Mouse (Mus musculus) embryonic stem cell, embryonic (primary cell): ENCODE results near the gene Usp48.

Experiments
- CTCF ChIA-PET, 4 experiments: fragments of 300-600 bp in 2 of 4; fragments of 350-600 bp in 2 of 4; sonication (Branson Sonifier 250); formaldehyde crosslinking; loops; one replicate each; lab custom pipeline; 2022; ENCODE audit warnings: inconsistent platforms in 2 of 4; lab: Charles Lee
- POLR2A ChIA-PET, 4 experiments: fragments of 300-600 bp in 2 of 4; fragments of 350-600 bp in 2 of 4; sonication (Branson Sonifier 250); formaldehyde crosslinking; loops; one replicate each; lab custom pipeline; 2022; ENCODE audit warnings: antibody characterized with exemption in 4 of 4, inconsistent platforms in 1 of 4; lab: Charles Lee

Gene Usp48

DNA sequence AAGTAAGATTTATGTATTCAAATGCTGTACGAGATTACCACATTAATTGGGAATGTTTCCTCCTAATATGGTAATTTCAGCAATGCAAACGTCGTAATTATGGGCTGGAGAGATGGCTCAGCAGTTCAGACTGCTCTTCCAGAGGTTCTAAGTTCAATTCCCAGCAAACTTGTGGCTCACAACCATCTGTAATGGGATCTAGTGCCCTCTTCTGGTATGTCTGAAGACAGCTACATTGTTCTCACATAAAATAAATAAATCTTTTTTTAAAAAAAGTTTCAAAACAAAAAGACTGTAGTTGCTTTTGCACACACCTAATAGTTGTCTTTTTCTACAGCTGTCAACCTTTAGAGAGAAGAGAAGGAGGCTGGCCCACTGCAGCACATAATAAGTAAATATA lies 43.0 kb downstream of the Usp48 start:
- ChIA-PET POLR2A (interaction anchor here in 3 of 4 experiments (0.6 to 29.4 kb wide), 14 partner anchors 9 to 601 kb away, joined by 3 to 547 read pairs (median 6); partner anchors contain the start of gene Usp48 (in 2 of the 3)), CTCF (interaction anchor here in 3 of 4 experiments (0.6 to 1.3 kb wide), 6 partner anchors 9 to 782 kb away, joined by 3 to 5 read pairs (median 3); partner anchors contain the start of gene Rap1gap (in 1 of the 3))

DNA sequence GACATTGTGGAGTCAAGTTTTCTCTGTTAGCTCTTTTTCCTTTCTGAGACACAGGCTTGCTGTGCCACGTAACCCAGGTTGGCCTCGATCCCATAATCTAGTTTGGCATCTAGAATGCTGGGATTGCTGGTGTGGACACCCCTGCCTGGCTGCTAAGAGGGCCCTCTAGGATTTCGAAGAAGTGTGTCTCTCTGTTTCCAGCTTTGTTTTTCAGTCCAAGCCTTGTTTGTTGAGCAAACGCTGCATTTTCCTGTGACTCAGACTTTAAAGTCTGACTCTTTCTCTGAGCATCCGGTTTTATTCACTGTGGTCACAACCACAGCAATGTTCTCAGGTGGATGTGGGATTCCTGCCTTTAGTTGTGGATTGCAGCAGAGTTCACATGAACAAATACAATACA lies 48.0 kb downstream of the Usp48 start:
- POLR2A ChIA-PET, result interaction anchor here in 3 of 4 experiments (1.0 to 29.4 kb wide), 10 partner anchors 8 to 129 kb away, joined by 3 to 547 read pairs (median 8); partner anchors contain the start of gene Usp48 (in 1 of the 3)
- CTCF ChIA-PET, result interaction anchor here in 1 of 4 experiments (0.7 kb wide), 1 partner anchor 9 kb away, joined by 3 read pairs; no protein-coding TSS in a partner anchor

DNA sequence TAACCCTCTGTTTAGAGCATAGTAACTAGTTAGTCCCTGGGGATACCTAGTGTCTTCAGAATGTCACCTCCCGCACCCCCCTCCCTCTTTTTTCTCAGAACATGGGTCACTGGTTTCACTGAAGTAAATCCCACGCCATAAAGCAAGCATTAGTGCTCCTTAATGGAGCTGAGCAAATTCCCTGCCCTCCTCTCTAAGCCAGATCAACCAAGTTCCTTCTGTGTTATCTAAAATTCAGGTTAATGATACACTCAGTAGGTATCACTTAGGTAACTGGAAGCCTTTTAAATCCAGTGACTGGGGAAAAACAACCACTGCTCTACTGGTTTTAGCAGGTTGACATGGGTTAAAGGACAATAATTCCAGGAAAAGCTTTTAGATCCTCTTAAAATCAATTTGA lies 48.5 kb downstream of the Usp48 start:
- CTCF ChIA-PET, result interaction anchor here in 1 of 4 experiments (0.7 kb wide), 1 partner anchor 8 kb away, joined by 3 read pairs; no protein-coding TSS in a partner anchor
- POLR2A ChIA-PET, result interaction anchor here in 2 of 4 experiments (0.9 to 29.4 kb wide), 9 partner anchors 9 to 55 kb away, joined by 3 to 547 read pairs (median 10); partner anchors contain the start of gene Usp48 (in 1 of the 2)

DNA sequence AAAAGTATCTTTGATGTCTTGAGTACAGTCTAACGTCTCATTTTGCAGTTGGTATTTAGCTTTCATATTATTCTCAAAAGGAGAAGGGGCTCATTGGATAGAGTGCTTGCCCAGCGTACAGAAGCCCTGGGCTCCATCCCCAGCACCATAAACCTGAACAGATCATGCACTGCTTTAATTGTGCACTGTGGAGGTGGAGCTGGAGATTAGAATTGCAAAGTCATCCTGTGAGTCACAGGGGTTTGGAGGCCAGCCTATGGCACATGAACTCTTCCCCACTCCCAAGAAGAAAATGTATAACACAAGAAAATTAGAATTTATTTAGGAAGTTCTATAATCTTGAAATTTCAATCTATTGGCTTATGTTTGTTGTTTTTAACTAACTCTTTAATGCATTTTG lies 49.9 kb downstream of the Usp48 start:
- ChIA-PET CTCF (interaction anchor here in 1 of 4 experiments (1.0 to 1.1 kb wide), 2 partner anchors 27 to 1761 kb away, joined by 3 to 5 read pairs; no protein-coding TSS in a partner anchor), POLR2A (interaction anchor here in 3 of 4 experiments (0.7 to 29.4 kb wide), 16 partner anchors 8 to 50 kb away, joined by 3 to 547 read pairs (median 6); partner anchors contain the start of gene Usp48 (in 1 of the 3))

GRCm38 (mm10) chr4:137646262-137646661 lies 52.7 kb downstream of the Usp48 start:
- POLR2A ChIA-PET, result interaction anchor here in 2 of 4 experiments (1.0 to 29.4 kb wide), 10 partner anchors 10 to 52 kb away, joined by 3 to 547 read pairs (median 8); partner anchors contain the start of gene Usp48 (in 1 of the 2)
- CTCF ChIA-PET, result interaction anchor here in 2 of 4 experiments (0.7 to 1.5 kb wide), 2 partner anchors 9 to 11 kb away, joined by 3 read pairs; no protein-coding TSS in a partner anchor

- ChIA-PET CTCF (interaction anchor here in 1 of 4 experiments (0.6 kb wide), 1 partner anchor 159 kb away, joined by 3 read pairs; no protein-coding TSS in a partner anchor), POLR2A (interaction anchor here in 2 of 4 experiments (0.6 to 29.4 kb wide), 9 partner anchors 9 to 52 kb away, joined by 3 to 547 read pairs (median 4); partner anchors contain the start of gene Rap1gap (in 2 of the 2))
Measured at GRCm38 (mm10) chr4:137647648-137648047, 54.1 kb downstream of the Usp48 start.

- ChIA-PET POLR2A (interaction anchor here in 3 of 4 experiments (0.6 to 29.4 kb wide), 13 partner anchors 9 to 1949 kb away, joined by 3 to 547 read pairs (median 4); partner anchors contain the start of gene Rap1gap (in 2 of the 3)), CTCF (interaction anchor here in 2 of 4 experiments (0.5 to 0.7 kb wide), 3 partner anchors 8 to 1005 kb away, joined by 3 to 4 read pairs (median 4); no protein-coding TSS in a partner anchor)
Measured at GRCm38 (mm10) chr4:137648230-137648629, 54.7 kb downstream of the Usp48 start.

- CTCF ChIA-PET, result interaction anchor here in 1 of 4 experiments (1.2 kb wide), 1 partner anchor 217 kb away, joined by 3 read pairs; no protein-coding TSS in a partner anchor
- POLR2A ChIA-PET, result interaction anchor here in 2 of 4 experiments (0.7 to 29.4 kb wide), 12 partner anchors 9 to 52 kb away, joined by 3 to 547 read pairs (median 6); partner anchors contain the start of gene Rap1gap (in 1 of the 2)
Measured at GRCm38 (mm10) chr4:137650912-137651311, 57.4 kb downstream of the Usp48 start.

DNA sequence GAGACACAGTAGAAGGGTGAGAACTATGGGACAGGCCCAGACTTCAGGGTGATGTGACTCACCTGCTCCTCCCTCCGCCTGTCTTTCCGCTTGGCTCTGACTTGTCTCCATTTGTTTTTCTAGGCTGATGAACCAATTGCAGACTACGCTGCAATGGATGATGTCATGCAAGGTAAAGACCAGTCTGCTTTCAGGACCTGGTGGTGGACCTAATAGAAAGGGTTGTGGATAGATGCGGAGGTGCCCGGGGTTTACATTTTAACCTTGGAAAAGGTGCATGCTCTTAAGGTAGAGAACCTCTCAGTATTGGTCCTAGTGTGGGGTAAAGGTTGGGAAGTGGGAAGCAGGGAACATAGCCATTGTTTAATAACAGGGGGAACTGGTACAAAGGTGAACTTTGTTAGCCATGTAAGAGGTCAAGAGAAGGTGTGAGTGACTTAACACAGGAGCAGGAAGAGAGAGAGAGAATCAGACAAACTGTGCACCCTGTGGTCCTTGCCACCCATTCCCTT lies 59.3 kb downstream of the Usp48 start:
- ChIA-PET CTCF (no interaction called here), POLR2A (interaction anchor here in 3 of 4 experiments (0.6 to 29.4 kb wide), 7 partner anchors 10 to 56 kb away, joined by 3 to 547 read pairs (median 9); partner anchors contain the start of gene Rap1gap (in 1 of the 3))

DNA sequence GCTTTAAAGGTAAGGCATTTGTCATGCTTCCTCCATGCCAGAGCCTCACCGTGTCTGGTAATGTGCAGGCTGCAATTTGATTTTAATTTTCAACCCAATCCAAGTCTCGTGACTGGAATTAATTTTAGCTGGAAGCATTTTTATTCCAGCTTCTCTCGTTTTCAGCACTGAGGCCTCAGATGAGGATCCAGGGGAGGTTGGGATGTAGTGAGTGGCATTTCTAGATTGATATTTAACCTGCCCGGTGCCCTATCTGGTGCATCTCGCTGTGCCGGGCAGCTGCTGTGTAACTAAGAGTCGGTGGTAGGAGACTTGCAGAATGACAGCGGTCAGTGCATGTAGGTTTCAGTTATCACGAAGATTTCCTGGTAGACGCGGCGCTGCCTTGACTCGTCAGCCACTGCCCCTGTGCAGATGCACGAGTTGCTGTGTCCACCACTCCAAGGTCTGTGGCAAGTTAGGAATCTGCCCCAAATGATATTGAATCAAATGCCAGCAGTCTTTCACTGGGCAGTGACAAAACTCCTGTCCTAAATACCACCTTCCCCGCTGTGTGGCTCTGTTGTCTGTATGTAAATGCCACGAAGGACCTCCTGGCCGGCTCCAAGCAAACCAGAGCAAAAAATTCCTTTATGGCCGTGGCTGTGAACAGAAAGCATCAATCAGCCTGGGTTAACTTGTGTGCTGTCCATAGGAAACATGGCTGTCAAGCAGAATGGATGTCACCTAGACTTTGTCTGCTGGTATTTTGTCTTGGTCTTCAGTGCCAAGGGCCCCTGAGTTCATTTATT lies 61.9 kb downstream of the Usp48 start:
- CTCF ChIA-PET, result interaction anchor here in 1 of 4 experiments (0.5 kb wide), 2 partner anchors 119 to 138 kb away, joined by 3 to 13 read pairs; no protein-coding TSS in a partner anchor
- POLR2A ChIA-PET, result interaction anchor here in 2 of 4 experiments (0.5 to 29.4 kb wide), 9 partner anchors 9 to 611 kb away, joined by 3 to 547 read pairs (median 5); partner anchors contain the start of gene Rap1gap (in 2 of the 2)

DNA sequence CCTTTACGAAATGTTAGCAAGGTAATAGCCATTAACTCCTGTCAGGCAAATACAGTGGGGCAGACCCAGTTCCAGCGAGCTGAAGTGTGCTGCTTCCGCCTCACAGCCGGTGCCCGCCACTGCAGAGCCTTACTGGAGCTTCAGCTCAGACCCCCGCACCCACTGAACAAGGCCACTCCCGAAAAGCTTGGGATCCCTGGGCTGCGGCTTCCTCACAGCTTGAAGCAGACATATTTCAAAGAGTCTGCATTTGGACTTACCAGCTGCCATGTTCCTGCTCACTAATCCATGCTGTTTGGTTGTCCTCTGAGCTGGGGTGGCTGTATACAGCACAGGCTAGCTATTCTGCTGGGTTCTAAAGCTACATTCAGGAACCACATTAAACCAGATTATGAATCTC lies 64.1 kb downstream of the Usp48 start:
- ChIA-PET CTCF (interaction anchor here in 1 of 4 experiments (1.0 kb wide), 1 partner anchor 71 kb away, joined by 3 read pairs; no protein-coding TSS in a partner anchor), POLR2A (interaction anchor here in 3 of 4 experiments (0.5 to 29.4 kb wide), 13 partner anchors 9 to 1349 kb away, joined by 3 to 547 read pairs (median 4); partner anchors contain the start of gene Usp48 (in 1 of the 3))

GRCm38 (mm10) chr4:137659541-137659940 lies 66.0 kb downstream of the Usp48 start:
- POLR2A ChIA-PET, result interaction anchor here (0.5 to 29.4 kb wide), 31 partner anchors 9 to 302 kb away, joined by 3 to 547 read pairs (median 4); partner anchors contain the start of genes Cdc42 (in 1 of the 4) and Usp48 (in 1 of the 4)
- CTCF ChIA-PET, result interaction anchor here in 2 of 4 experiments (0.6 to 1.5 kb wide), 2 partner anchors 69 to 723 kb away, joined by 3 read pairs; no protein-coding TSS in a partner anchor

DNA sequence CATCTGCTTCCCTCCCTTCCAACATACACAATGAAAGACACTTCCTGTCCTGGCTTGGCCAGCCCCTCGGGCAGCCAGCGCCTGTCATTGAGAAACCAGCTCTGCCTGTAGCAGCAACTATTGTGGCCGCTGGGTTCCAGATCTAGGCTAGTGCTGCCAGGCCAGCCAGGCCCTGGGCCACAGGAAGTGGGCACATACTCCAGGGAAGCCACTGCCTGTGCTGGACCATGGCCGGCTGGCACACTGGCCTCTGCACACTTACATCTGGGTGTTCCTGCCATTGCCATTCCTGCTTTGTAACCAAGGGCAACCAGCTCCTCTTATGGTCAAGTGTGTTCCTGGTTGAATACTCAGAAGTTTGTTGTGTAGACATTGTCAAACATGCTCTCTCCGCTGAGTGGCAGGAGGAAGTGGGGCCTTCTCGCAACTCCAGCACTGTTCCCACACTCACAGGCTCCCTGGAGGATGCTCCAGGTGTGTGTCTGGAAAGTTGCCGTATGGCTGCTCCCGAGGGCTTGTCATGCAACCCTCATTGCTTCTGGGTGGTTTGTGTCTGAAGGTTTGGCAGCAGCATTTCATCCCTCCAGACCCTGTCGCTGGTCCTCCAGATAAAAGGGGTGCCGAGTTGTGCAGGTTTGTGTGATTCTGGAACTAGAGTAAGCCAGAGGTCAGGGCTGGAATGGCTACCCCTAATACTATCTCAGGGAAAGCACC lies 67.0 kb downstream of the Usp48 start:
- ChIA-PET CTCF (interaction anchor here in 1 of 4 experiments (1.5 kb wide), 1 partner anchor 68 kb away, joined by 3 read pairs; no protein-coding TSS in a partner anchor), POLR2A (interaction anchor here (0.6 to 29.4 kb wide), 21 partner anchors 9 to 303 kb away, joined by 3 to 547 read pairs (median 7); partner anchors contain the start of genes Cdc42 (in 1 of the 4) and Usp48 (in 1 of the 4))

- POLR2A ChIA-PET, result interaction anchor here in 2 of 4 experiments (0.7 to 29.4 kb wide), 10 partner anchors 10 to 131 kb away, joined by 3 to 547 read pairs (median 4); no protein-coding TSS in a partner anchor
- CTCF ChIA-PET, result interaction anchor here in 1 of 4 experiments (0.8 kb wide), 1 partner anchor 218 kb away, joined by 3 read pairs; no protein-coding TSS in a partner anchor
Measured at GRCm38 (mm10) chr4:137661078-137661450, 67.5 kb downstream of the Usp48 start.

- POLR2A ChIA-PET, result interaction anchor here in 3 of 4 experiments (0.6 to 29.4 kb wide), 10 partner anchors 10 to 567 kb away, joined by 3 to 547 read pairs (median 4); no protein-coding TSS in a partner anchor
- CTCF ChIA-PET, result interaction anchor here in 1 of 4 experiments (0.8 kb wide), 1 partner anchor 218 kb away, joined by 3 read pairs; no protein-coding TSS in a partner anchor
Measured at GRCm38 (mm10) chr4:137661547-137661946, 68.0 kb downstream of the Usp48 start.

GRCm38 (mm10) chr4:137663491-137663890 lies 69.9 kb downstream of the Usp48 start:
- ChIA-PET CTCF (interaction anchor here in 3 of 4 experiments (0.6 to 1.6 kb wide), 3 partner anchors 21 to 759 kb away, joined by 5 to 7 read pairs (median 6); no protein-coding TSS in a partner anchor), POLR2A (interaction anchor here in 2 of 4 experiments (0.5 to 29.4 kb wide), 11 partner anchors 9 to 73 kb away, joined by 3 to 547 read pairs (median 4); no protein-coding TSS in a partner anchor)
